Mouse (Mus musculus): ENCODE measurements around the gene Rps26. TPM values are rescaled to one million over a fixed set of nuclear protein-coding genes. Genes with fewer than 3 reads are reported as not detected.
A peak's percentile ranks its signal among the peaks of the same experiment; 100 is the strongest.

The Rps26 gene
- total and polyA plus RNA-seq, 3 experiments, result 1,182 to 5,947 (median 4,124) TPM

- ATAC-seq (ENCODE audit: extremely low read depth, insufficient number of reproducible peaks, low FRiP score, poor library complexity, severe bottlenecking) (no peak), DNase-seq (ENCODE audit: low spot score) (no peak)
- Histone ChIP-seq H3K9me3 (replicated peaks) (no peaks in the 10 kb centered on the region), H3K36me3 (replicated peaks) (no peaks in the 10 kb centered on the region), H3K4me3 (ENCODE audit: low read depth, low read length) (no peak overlapping the region), H3K27me3 (ENCODE audit: insufficient read depth, low read length) (peaks cover 35% of the 10 kb centered on the region), H3K4me1 (ENCODE audit: insufficient read depth, low read depth, low read length) (peaks cover 26% of the 10 kb centered on the region)
- TF ChIP-seq GATA1 (IDR thresholded peaks at IDR 0.05; ENCODE audit: borderline replicate concordance, low read length) (no peak), CTCF (IDR thresholded peaks at IDR 0.05; ENCODE audit: low read depth, low read length) (no peak), TAL1 (conservative IDR thresholded peaks at IDR 0.05; ENCODE audit: low read depth, low read length) (no peak), GATA2 (IDR thresholded peaks at IDR 0.05; ENCODE audit: borderline replicate concordance, low read depth, low read length) (no peak), POLR2AphosphoS5 (IDR thresholded peaks at IDR 0.05; ENCODE audit: insufficient replicate concordance, low read depth, low read length) (no peak)
Observed at GRCm38 (mm10) chr10:128657844-128658243, 31.3 kb upstream of the Rps26 start.

DNA sequence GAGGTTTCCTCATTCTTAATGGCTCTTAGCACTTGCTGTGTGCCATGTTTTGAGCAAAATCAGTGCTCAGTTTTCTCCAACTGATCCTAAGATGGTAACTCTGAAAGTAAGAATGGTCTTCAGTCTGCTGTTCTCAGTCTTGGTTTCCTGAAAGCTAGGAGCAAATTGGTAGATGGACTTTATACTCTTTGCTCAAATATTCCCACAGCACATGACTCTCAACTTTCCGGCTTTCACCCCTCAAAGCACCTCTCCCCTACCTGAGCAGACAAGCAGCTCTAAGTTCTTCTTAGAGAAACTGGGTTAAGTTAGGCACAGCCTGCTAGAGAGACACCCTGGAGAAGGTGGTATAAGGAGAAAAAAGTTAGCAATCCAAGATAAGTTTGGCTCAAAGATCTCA, 30.2 kb upstream of the Rps26 start:
- Histone ChIP-seq H3K27me3 (ENCODE audit: insufficient read depth, low read length) (peaks cover 35% of the 10 kb centered on the region), H3K36me3 (replicated peaks) (no peaks in the 10 kb centered on the region), H3K4me1 (ENCODE audit: insufficient read depth, low read depth, low read length) (peaks cover 18% of the 10 kb centered on the region), H3K4me3 (ENCODE audit: low read depth, low read length) (no peak overlapping the region), H3K9me3 (replicated peaks) (no peaks in the 10 kb centered on the region)
- ATAC-seq (ENCODE audit: extremely low read depth, insufficient number of reproducible peaks, low FRiP score, poor library complexity, severe bottlenecking) (no peak), DNase-seq (ENCODE audit: low spot score) (no peak)
- no peak for TF ChIP-seq GATA1 (IDR thresholded peaks at IDR 0.05; ENCODE audit: borderline replicate concordance, low read length)

DNA sequence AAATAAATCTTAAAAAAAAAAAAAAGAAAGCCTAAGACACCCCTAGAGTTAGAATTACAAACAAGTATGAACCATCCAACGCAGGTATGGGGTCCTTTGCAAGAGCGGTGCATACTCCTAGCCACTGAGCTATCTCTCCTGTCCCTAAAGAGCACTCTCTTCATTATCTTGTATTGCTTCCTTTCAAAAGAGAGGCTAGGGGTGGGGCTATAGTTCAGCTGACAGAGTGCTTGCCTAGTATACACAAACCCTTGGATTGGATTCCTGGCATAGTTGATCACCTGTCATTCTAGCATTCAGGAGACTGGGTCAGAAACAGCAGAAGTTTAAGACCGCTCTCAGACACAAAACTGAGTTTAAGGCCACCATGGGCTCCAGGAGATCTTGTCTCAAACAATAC, 28.7 kb upstream of the Rps26 start:
- no peak for ATAC-seq (ENCODE audit: extremely low read depth, insufficient number of reproducible peaks, low FRiP score, poor library complexity, severe bottlenecking)
- Histone ChIP-seq H3K4me1 (ENCODE audit: insufficient read depth, low read depth, low read length) (peaks cover 18% of the 10 kb centered on the region), H3K9me3 (replicated peaks) (no peaks in the 10 kb centered on the region), H3K27me3 (ENCODE audit: insufficient read depth, low read length) (peaks cover 31% of the 10 kb centered on the region), H3K36me3 (replicated peaks) (no peaks in the 10 kb centered on the region), H3K4me3 (ENCODE audit: low read depth, low read length) (no peak overlapping the region)
- no peak for TF ChIP-seq POLR2AphosphoS5 (IDR thresholded peaks at IDR 0.05; ENCODE audit: insufficient replicate concordance, low read depth, low read length)
- TF ChIP-seq TAL1 (conservative IDR thresholded peaks at IDR 0.05; ENCODE audit: low read depth, low read length), result no peak
- no peak for TF ChIP-seq CTCF (IDR thresholded peaks at IDR 0.05; ENCODE audit: low read depth, low read length)
- no peak for DNase-seq (ENCODE audit: low spot score)

DNA sequence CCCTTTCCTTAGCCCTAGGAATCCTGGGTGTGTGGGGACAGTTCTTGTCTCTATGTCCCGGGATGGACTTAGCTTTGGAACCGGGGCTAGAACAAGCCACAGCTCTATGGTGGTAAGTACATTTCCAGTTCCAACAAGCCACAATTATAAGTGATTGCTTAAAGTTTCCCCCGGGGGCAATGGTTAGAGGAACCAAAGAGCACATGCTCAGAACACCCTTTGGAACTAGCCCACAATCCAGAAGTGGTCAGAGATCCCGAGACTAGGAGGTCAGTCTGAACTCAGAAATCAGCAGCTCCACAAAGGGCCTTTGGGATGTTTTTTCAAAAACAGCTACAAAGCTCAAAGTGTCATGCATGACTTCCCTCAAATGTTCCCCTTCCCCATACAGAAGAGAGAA, 27.3 kb upstream of the Rps26 start:
- Histone ChIP-seq H3K4me1 (ENCODE audit: insufficient read depth, low read depth, low read length) (peaks cover 16% of the 10 kb centered on the region), H3K36me3 (replicated peaks) (no peaks in the 10 kb centered on the region), H3K4me3 (ENCODE audit: low read depth, low read length) (no peak overlapping the region), H3K9me3 (replicated peaks) (no peaks in the 10 kb centered on the region), H3K27me3 (ENCODE audit: insufficient read depth, low read length) (peaks cover 23% of the 10 kb centered on the region)
- ATAC-seq (ENCODE audit: extremely low read depth, insufficient number of reproducible peaks, low FRiP score, poor library complexity, severe bottlenecking) (no peak), DNase-seq (ENCODE audit: low spot score) (no peak)
- TF ChIP-seq GATA2 (IDR thresholded peaks at IDR 0.05; ENCODE audit: borderline replicate concordance, low read depth, low read length) (no peak), POLR2AphosphoS5 (IDR thresholded peaks at IDR 0.05; ENCODE audit: insufficient replicate concordance, low read depth, low read length) (no peak), TAL1 (conservative IDR thresholded peaks at IDR 0.05; ENCODE audit: low read depth, low read length) (no peak), CTCF (IDR thresholded peaks at IDR 0.05; ENCODE audit: low read depth, low read length) (no peak), GATA1 (IDR thresholded peaks at IDR 0.05; ENCODE audit: borderline replicate concordance, low read length) (no peak)

DNA sequence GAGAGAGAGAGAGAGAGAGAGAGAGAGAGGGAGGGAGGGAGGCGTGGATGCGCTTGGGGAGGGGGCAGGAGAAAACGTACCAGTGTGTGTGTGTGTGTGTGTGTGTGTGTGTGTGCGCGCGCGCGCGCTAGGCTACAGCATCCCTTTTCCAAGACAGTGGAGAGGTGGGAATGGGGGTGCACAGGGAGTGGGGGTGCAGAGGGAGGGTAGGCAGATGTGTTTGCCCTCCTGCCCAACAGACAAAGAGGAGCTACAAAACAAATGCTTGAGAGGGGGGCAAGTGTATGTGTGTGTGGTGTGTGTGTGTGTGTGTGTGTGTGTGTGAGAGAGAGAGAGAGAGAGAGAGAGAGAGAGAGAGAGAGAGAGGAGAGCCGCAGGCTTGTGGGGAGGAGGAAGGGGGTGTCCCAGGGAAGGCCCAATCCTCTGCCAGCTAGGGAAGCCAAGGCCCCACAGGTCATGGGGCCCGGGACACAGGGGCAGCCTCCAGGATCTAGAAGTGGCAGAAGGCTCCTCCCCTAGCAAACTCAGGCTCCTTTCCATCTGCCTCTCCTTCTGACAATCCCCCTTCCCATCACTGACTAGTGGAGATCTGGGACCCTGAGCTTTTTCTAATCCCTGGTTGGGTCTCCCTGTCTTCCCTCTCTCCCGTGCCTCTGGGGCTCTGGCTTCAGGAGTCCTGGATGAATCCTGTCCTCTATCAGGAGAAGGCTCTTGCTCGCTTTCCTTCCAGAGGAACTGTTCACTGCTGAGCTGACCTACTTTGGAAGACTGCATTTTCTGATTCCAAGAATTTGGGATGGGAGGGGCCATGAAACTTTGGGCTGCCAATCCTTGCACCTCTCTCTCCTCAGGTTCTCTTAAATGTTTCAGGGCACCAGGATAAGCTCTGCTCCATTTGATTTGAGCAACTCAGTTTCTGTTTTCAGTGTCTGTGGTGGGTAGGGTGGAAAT, 19.9 kb upstream of the Rps26 start:
- DNase-seq (ENCODE audit: low spot score), result peak; percentile 74
- peak; percentile 69 for ATAC-seq (ENCODE audit: extremely low read depth, insufficient number of reproducible peaks, low FRiP score, poor library complexity, severe bottlenecking)

DNA sequence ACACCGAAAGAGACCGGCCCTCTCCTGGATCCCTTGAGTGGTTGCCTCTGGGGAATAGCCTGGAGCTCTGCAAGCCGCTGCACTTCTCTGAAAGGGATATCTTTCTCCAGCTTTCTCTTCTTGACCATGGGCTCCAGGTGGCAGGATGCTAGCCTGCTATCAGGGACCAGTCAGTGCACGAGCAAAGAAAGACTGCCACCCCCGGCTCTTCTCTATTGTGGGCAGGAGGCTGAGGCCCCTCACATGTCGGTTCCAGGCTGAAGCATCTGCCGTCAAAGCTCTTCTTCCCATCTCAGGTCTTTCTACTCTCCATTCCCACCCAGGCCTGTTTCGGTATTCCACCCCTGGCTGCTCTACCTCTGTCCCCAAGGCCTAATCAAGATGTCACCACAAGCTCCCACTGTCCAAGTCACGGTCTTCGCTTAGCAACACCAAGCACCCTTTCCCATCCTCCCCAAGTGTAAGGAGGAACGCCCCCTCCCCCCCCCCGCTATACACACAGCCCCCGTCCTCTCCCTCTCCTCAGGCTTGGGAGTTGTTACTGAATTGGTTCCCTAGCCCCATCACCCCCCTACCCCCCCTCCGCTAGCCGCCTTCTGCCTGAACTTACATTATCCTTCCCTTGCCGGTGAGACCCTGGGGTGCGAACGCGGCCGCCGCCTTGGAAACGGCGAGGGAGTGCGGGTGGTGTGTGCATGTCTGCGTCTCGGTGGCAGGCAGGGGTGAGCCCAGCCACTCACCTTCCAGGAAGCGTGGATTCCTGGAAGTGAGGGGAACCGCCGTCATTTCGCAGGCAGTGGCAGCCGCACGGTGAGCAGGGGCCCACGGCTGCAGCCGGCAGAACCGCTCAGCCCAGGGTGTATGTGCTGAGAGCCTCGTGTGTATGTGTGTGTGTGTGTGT, 18.8 kb upstream of the Rps26 start, which contains the start of gene Ikzf4:
Gene Ikzf4 (minus strand): TSS at position 881 of the 901 bp plus-strand sequence.
- TF ChIP-seq CTCF (IDR thresholded peaks at IDR 0.05; ENCODE audit: low read depth, low read length) (no peak), GATA2 (IDR thresholded peaks at IDR 0.05; ENCODE audit: borderline replicate concordance, low read depth, low read length) (no peak), POLR2AphosphoS5 (IDR thresholded peaks at IDR 0.05; ENCODE audit: insufficient replicate concordance, low read depth, low read length) (no peak), TAL1 (conservative IDR thresholded peaks at IDR 0.05; ENCODE audit: low read depth, low read length) (no peak), GATA1 (IDR thresholded peaks at IDR 0.05; ENCODE audit: borderline replicate concordance, low read length) (no peak)
- Histone ChIP-seq H3K4me1 (ENCODE audit: insufficient read depth, low read depth, low read length) (peaks cover 58% of the 10 kb centered on the region), H3K4me3 (ENCODE audit: low read depth, low read length) (peak within 1 kb of the TSS; percentile 76), H3K36me3 (replicated peaks) (peaks cover 32% of the 10 kb centered on the region), H3K9me3 (replicated peaks) (no peaks in the 10 kb centered on the region), H3K27me3 (ENCODE audit: insufficient read depth, low read length) (no peaks in the 10 kb centered on the region)
- DNase-seq (ENCODE audit: low spot score) (peak; percentile 81), ATAC-seq (ENCODE audit: extremely low read depth, insufficient number of reproducible peaks, low FRiP score, poor library complexity, severe bottlenecking) (peak; percentile 67)

More for the DNA sequence above, 19.9 kb upstream of the Rps26 start:
- Histone ChIP-seq H3K4me1 (ENCODE audit: insufficient read depth, low read depth, low read length) (peaks cover 55% of the 10 kb centered on the region), H3K9me3 (replicated peaks) (no peaks in the 10 kb centered on the region), H3K27me3 (ENCODE audit: insufficient read depth, low read length) (no peaks in the 10 kb centered on the region; the same call in 1 of the 2 replicates), H3K36me3 (replicated peaks) (peaks cover 22% of the 10 kb centered on the region), H3K4me3 (ENCODE audit: low read depth, low read length) (peak overlapping the region; percentile 76)
- TF ChIP-seq TAL1 (conservative IDR thresholded peaks at IDR 0.05; ENCODE audit: low read depth, low read length), result no peak
- TF ChIP-seq GATA2 (IDR thresholded peaks at IDR 0.05; ENCODE audit: borderline replicate concordance, low read depth, low read length), result no peak
- TF ChIP-seq POLR2AphosphoS5 (IDR thresholded peaks at IDR 0.05; ENCODE audit: insufficient replicate concordance, low read depth, low read length), result no peak
- no peak for TF ChIP-seq CTCF (IDR thresholded peaks at IDR 0.05; ENCODE audit: low read depth, low read length)
- no peak for TF ChIP-seq GATA1 (IDR thresholded peaks at IDR 0.05; ENCODE audit: borderline replicate concordance, low read length)

Measured in G1E (cell line).